Mouse (Mus musculus) testis, adult 2 months (tissue): ENCODE measurements around the gene 6430571L13Rik.

ENCODE experiments used
- CTCF ChIP-seq: fragments of 200-500 bp; IDR thresholded peaks from 2 replicates; pipeline ENCODE4 v1.5.1; 2012; ENCODE audit warnings: low read depth, mild to moderate bottlenecking, inconsistent platforms, low read length, moderate library complexity; ENCODE audit not compliant: control insufficient read depth, insufficient read depth, insufficient replicate concordance
- POLR2A ChIP-seq: fragments of 200-500 bp; IDR thresholded peaks from 2 replicates; pipeline ENCODE4 v1.6.1; 2012; ENCODE audit warnings: low read depth, mild to moderate bottlenecking, inconsistent platforms, low read length, moderate library complexity; ENCODE audit not compliant: control insufficient read depth

DNA sequence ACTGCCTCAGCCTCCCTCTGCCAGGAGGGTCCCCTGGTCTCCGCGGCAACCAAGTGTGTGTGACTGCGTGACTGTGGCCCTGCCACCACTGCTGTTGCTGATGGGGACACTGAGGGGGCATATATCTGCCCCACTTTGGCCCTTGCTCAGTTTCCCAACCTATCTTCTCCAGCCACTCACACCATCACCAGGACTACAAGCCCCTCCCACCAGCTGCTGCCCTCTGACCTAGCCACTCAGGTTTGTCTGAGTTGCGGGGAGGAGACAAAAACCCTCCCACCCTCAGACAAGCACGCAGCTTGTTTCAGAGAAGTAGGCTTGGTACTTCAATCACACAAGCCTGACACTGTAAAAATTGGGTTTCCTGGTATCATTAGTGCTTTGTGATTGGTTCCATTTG lies 35.0 kb downstream of the 6430571L13Rik start:
- TF ChIP-seq CTCF (no peak), POLR2A (no peak)
